Mouse (Mus musculus) G1E (cell line): ENCODE results near the gene Kcna6. TPM values are rescaled to one million over a fixed set of nuclear protein-coding genes. Genes with fewer than 3 reads are reported as not detected.

Source experiments
- ATAC-seq: 2 replicates; pipeline ENCODE4 v1.8.0; 2016; ENCODE audit warnings: mild to moderate bottlenecking; ENCODE audit not compliant: insufficient number of reproducible peaks, poor library complexity, low FRiP score, severe bottlenecking; ENCODE audit errors: extremely low read depth
- DNase-seq: peaks from one replicate; pipeline ENCODE4 v3.0.0; 2012; ENCODE audit warnings: low spot score
- H3K27me3 ChIP-seq: 2 replicates; pipeline ENCODE4 v1.6.1; 2012; ENCODE audit warnings: mild to moderate bottlenecking, low read length, inconsistent platforms; ENCODE audit not compliant: insufficient read depth
- H3K36me3 ChIP-seq: replicated peaks from 2 replicates; pipeline ENCODE3; 2012; ENCODE audit warnings: mild to moderate bottlenecking, inconsistent platforms
- H3K4me1 ChIP-seq: 2 replicates; pipeline ENCODE4 v1.6.1; 2012; ENCODE audit warnings: low read depth, low read length, inconsistent platforms, mixed read lengths; ENCODE audit not compliant: insufficient read depth
- H3K4me3 ChIP-seq: 2 replicates; pipeline ENCODE4 v1.5.1; 2012; ENCODE audit warnings: low read depth, mild to moderate bottlenecking, inconsistent platforms, low read length, moderate library complexity, mixed read lengths
- H3K9me3 ChIP-seq: replicated peaks from 2 replicates; pipeline ENCODE4 v1.6.1; 2012; ENCODE audit warnings: inconsistent platforms
- CTCF ChIP-seq: IDR thresholded peaks from 2 replicates; pipeline ENCODE4 v1.5.1; 2012; ENCODE audit warnings: low read depth, low read length, inconsistent platforms, mixed read lengths
- GATA1 ChIP-seq: IDR thresholded peaks from 2 replicates; pipeline ENCODE4 v1.6.1; 2012; ENCODE audit warnings: borderline replicate concordance, low read length, inconsistent platforms, mixed read lengths
- GATA2 ChIP-seq: IDR thresholded peaks from 2 replicates; pipeline ENCODE4 v1.6.1; 2012; ENCODE audit warnings: low read depth, low read length, inconsistent platforms, borderline replicate concordance
- POLR2AphosphoS5 ChIP-seq: IDR thresholded peaks from 2 replicates; pipeline ENCODE4 v1.6.1; 2012; ENCODE audit warnings: low read depth, low read length, inconsistent platforms; ENCODE audit not compliant: insufficient replicate concordance
- TAL1 ChIP-seq: conservative IDR thresholded peaks from 2 replicates; pipeline ENCODE4 v1.6.1; 2012; ENCODE audit warnings: low read depth, low read length, inconsistent platforms, mixed read lengths
- polyA plus RNA-seq: library from polyadenylated mRNA; stranded (reverse); fragments of >175 nt; gene quantifications from 2 replicates; pipeline ENCODE4 v1.2.3, GENCODE M21; 2012
- total RNA-seq, 2 experiments: library from RNA; stranded (forward) in 1 of 2; stranded (reverse) in 1 of 2; fragments of 200-1000 nt in 1 of 2; fragments of >200 nt in 1 of 2; fragmentation: Nextera tagmentation in 1 of 2; gene quantifications; 2 replicates each; pipeline ENCODE4 v1.2.3; 2014 to 2017

The Kcna6 gene
- total and polyA plus RNA-seq, 3 experiments, result 0.16 TPM; not detected in 2

DNA sequence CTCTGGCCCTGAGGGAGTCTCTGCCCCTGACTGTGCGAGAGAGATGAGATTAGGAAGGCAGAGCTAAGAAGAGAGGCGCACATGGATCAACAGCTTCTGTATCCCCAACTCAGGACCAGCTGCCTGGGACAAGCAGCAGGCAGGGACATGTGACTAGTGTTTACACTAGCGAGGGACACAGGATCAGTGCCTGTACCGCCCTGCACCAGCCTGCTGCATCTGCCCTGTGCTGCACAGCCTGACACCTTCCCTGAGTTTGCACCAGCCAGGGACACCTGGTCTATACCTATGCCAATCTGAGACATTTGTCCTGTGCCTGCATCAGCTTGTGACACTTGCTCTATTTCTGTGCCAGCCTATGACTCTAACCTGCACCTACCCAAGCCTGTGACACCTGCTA, 33.4 kb upstream of the Kcna6 start:
- DNase-seq (no peak), ATAC-seq (no peak)
- no peaks in the 10 kb centered on the region for H3K36me3 ChIP-seq
- peaks cover 50% of the 10 kb centered on the region for H3K9me3 ChIP-seq
- TF ChIP-seq CTCF (no peak), GATA2 (no peak), TAL1 (no peak), GATA1 (no peak), POLR2AphosphoS5 (no peak)
- H3K4me3 ChIP-seq, result no peak overlapping the region
- no peaks in the 10 kb centered on the region for H3K27me3 ChIP-seq
- H3K4me1 ChIP-seq, result no peaks in the 10 kb centered on the region

DNA sequence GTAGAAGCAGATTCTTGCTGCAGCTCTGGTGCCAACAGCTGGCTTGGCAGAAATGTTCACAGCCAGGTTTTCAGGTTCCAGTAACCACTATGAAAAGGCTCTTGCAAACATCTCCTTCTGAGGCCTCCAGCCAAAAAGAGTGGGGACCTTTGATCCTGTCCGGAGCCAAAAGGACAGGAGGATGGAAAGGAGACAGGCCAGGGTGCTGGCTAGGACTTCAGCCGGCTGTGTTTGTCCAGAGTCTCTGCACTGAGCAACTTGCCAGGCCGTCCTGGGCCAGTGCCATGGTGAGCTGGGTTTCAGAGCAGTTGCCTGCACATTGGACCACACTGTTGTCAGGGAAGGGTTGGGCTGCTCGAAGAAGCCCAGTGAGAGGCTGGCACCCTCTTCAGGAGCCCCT, 31.9 kb upstream of the Kcna6 start:
- Histone ChIP-seq H3K9me3 (peaks cover 55% of the 10 kb centered on the region), H3K4me3 (no peak overlapping the region), H3K36me3 (no peaks in the 10 kb centered on the region), H3K27me3 (no peaks in the 10 kb centered on the region), H3K4me1 (no peaks in the 10 kb centered on the region)
- ATAC-seq (no peak), DNase-seq (no peak)
- TF ChIP-seq TAL1 (no peak), GATA1 (no peak), GATA2 (no peak), POLR2AphosphoS5 (no peak), CTCF (no peak)

GRCm38 (mm10) chr6:126770146-126770731, 29.8 kb upstream of the Kcna6 start:
- DNase-seq (no peak), ATAC-seq (no peak)
- no peaks in the 10 kb centered on the region for H3K36me3 ChIP-seq
- H3K27me3 ChIP-seq, result no peaks in the 10 kb centered on the region
- TF ChIP-seq CTCF (no peak), GATA1 (no peak), GATA2 (no peak), POLR2AphosphoS5 (no peak), TAL1 (no peak)
- H3K9me3 ChIP-seq, result peaks cover 62% of the 10 kb centered on the region
- H3K4me3 ChIP-seq, result no peak overlapping the region
- H3K4me1 ChIP-seq, result no peaks in the 10 kb centered on the region

GRCm38 (mm10) chr6:126768957-126769665, 28.6 kb upstream of the Kcna6 start:
- DNase-seq (no peak), ATAC-seq (no peak)
- Histone ChIP-seq H3K9me3 (peaks cover 59% of the 10 kb centered on the region), H3K27me3 (no peaks in the 10 kb centered on the region), H3K4me1 (no peaks in the 10 kb centered on the region), H3K36me3 (no peaks in the 10 kb centered on the region), H3K4me3 (no peak overlapping the region)
- TF ChIP-seq GATA1 (no peak), CTCF (no peak), GATA2 (no peak), POLR2AphosphoS5 (no peak), TAL1 (no peak)

GRCm38 (mm10) chr6:126767610-126768532, 27.4 kb upstream of the Kcna6 start:
- H3K36me3 ChIP-seq, result no peaks in the 10 kb centered on the region
- TF ChIP-seq POLR2AphosphoS5 (no peak), TAL1 (no peak), GATA2 (no peak), GATA1 (no peak), CTCF (no peak)
- no peaks in the 10 kb centered on the region for H3K27me3 ChIP-seq
- no peak overlapping the region for H3K4me3 ChIP-seq
- ATAC-seq, result no peak
- H3K9me3 ChIP-seq, result peaks cover 47% of the 10 kb centered on the region
- H3K4me1 ChIP-seq, result no peaks in the 10 kb centered on the region
- DNase-seq, result no peak

DNA sequence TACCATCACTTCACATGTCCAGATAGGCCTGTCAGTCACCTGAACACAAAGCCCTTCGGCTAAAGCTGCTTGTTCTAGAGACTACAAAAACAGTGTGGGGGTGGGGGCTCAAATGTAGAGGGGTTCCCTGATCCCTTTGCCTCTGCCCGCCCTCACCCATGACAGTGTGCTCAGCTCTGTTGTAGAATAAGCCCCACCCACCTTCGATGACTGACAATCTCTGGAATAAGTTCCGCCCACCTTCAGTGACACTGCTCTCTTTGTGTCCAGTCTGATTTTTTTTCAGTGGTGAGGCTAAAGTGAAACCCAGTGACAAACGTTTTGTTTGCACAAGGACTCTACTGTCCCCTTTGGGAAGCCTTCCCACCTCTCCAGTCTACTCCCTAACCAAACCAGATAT, 26.1 kb upstream of the Kcna6 start:
- Histone ChIP-seq H3K4me1 (no peaks in the 10 kb centered on the region), H3K27me3 (no peaks in the 10 kb centered on the region), H3K36me3 (no peaks in the 10 kb centered on the region), H3K9me3 (peaks cover 49% of the 10 kb centered on the region), H3K4me3 (no peak overlapping the region)
- DNase-seq, result no peak
- no peak for ATAC-seq
- no peak for TF ChIP-seq POLR2AphosphoS5
- no peak for TF ChIP-seq CTCF
- TF ChIP-seq GATA1, result no peak
- TF ChIP-seq TAL1, result no peak
- TF ChIP-seq GATA2, result no peak
